Mouse (Mus musculus): ENCODE measurements at regions not wholly inside any gene's neighbourhood (a gene's known extent, or its start where the extent isn't known, plus 50 kb on each side); places are given as distances from the start of the nearest gene placed in this dataset.

- peak; percentile 15 to 54 for DNase-seq (ENCODE audit: extremely low spot score in 1 of 2, low spot score in 1 of 2)
These were observed 856.9 kb downstream of the Zpld1 start for GRCm38 (mm10) chr16:54440932-54441331.

DNA sequence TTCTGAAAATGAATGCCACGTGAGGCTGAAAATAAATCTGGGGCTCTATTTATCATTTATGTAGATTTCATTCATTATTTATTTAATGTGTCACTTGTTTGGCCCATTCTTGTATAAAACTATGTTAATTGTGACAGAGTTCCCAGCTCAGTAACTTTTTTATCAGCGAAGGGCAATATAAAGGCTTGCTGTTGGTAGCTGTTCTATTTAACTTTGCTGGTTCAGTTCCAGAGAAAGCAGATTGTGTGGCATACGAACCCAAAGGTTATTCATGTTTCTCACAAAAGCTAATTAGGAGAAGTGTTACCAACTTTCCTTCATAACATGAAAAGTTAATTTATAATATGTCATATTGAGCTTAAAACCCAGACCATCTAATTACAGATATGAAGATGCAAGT is 891.1 kb downstream of the Zpld1 start:
- DNase-seq (ENCODE audit: extremely low spot score in 1 of 2, low spot score in 1 of 2) = no peak

DNA sequence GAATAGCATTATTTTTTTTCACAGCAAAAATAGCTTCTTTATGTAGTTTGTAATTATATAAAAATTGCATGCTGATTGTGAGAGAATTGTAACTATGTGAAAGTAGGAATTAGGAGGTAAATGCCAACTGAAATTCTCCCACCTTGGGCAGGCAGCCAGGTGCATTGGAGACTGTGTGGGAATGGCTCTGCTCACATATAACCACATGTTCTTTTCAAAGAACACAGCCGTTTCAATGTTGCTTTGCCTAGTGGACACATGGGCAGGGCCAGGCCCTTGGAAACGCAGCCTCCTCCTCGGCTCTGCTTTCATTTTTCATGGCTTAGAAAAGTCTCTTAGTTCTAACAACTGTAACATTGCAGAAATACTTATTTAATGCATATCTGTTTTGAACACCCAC is 913.8 kb downstream of the Zpld1 start:
- peak in 1 of 2 experiments; percentile 38 for DNase-seq (ENCODE audit: extremely low spot score in 1 of 2, low spot score in 1 of 2)

DNA sequence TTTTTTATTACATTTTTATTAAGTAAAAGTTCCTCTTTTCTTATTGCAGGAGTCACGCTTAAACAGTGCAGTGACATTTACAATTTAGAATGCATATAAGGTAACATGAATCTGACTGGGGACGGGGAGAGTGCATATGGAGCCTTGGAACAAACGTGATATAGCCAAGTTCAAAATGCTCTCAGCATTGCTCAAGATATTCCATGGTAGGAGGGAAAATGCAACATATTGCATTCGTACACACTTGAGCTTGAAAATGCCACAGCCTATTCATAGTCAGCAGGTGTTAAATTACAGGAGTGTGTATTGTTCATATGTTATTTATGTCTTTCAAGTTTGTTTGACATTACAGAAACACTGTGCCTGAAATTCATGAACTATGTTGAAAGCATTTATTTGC is 922.8 kb downstream of the Zpld1 start:
- peak; percentile 6 to 11 for DNase-seq (ENCODE audit: extremely low spot score in 1 of 2, low spot score in 1 of 2)

- DNase-seq (ENCODE audit: extremely low spot score in 1 of 2, low spot score in 1 of 2) = no peak
These were observed 943.4 kb downstream of the Zpld1 start for GRCm38 (mm10) chr16:54354423-54354822.

DNA sequence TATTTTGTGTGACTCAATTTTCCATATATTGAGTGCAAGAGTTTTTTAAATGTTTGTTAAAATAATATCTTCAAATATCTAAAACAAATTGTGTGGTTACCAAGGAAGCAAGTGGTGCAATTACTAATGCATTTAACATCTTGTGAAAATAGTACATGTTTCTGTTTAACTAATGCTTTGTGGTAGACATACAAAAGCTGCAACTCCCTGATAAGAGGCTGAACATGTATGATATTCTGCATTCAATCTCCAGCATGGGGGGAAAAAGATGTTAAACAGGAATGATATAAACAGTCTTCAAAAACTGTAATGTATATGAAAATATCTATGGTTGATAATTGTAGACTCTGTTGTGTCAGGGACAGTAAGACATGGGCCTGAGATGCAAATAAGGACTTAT is 949.0 kb downstream of the Zpld1 start:
- no peak for DNase-seq (ENCODE audit: extremely low spot score in 1 of 2, low spot score in 1 of 2)

GRCm38 (mm10) chr16:54346086-54346789 is 951.5 kb downstream of the Zpld1 start:
- DNase-seq (ENCODE audit: extremely low spot score in 1 of 2, low spot score in 1 of 2) = no peak
